Mouse (Mus musculus): ENCODE measurements around the gene Gmds. TPM values are rescaled to one million over a fixed set of nuclear protein-coding genes. Genes with fewer than 3 reads are reported as not detected.

Gmds gene
- polyA plus RNA-seq, 1 experiment = 5.2 TPM

GRCm38 (mm10) chr13:32026226-32026975 lies 312.1 kb downstream of the Gmds start:
- no peak overlapping the region for H3K27ac ChIP-seq (ENCODE audit: control insufficient read depth, insufficient read depth, low read depth, low read length)
- no peaks in the 10 kb centered on the region for H3K36me3 ChIP-seq (ENCODE audit: control insufficient read depth, insufficient read depth, low read length)
- H3K4me1 ChIP-seq (ENCODE audit: control insufficient read depth, insufficient read depth, low read length) = no peaks in the 10 kb centered on the region
- no peak overlapping the region for H3K4me3 ChIP-seq (ENCODE audit: control insufficient read depth, low read depth, low read length)
- no peak for TF ChIP-seq CTCF (IDR thresholded peaks at IDR 0.05; ENCODE audit: control insufficient read depth, insufficient read depth, insufficient replicate concordance, low read depth, low read length)
- no peak for TF ChIP-seq POLR2A (IDR thresholded peaks at IDR 0.05; ENCODE audit: control insufficient read depth, low read depth, low read length)
- H3K27me3 ChIP-seq (ENCODE audit: control insufficient read depth, insufficient read depth, low read length) = no peaks in the 10 kb centered on the region

GRCm38 (mm10) chr13:32024822-32025221 lies 313.7 kb downstream of the Gmds start:
- H3K36me3 ChIP-seq (ENCODE audit: control insufficient read depth, insufficient read depth, low read length) = no peaks in the 10 kb centered on the region
- no peak overlapping the region for H3K4me3 ChIP-seq (ENCODE audit: control insufficient read depth, low read depth, low read length)
- no peaks in the 10 kb centered on the region for H3K4me1 ChIP-seq (ENCODE audit: control insufficient read depth, insufficient read depth, low read length)
- no peak overlapping the region for H3K27ac ChIP-seq (ENCODE audit: control insufficient read depth, insufficient read depth, low read depth, low read length)
- TF ChIP-seq CTCF (IDR thresholded peaks at IDR 0.05; ENCODE audit: control insufficient read depth, insufficient read depth, insufficient replicate concordance, low read depth, low read length) (no peak), POLR2A (IDR thresholded peaks at IDR 0.05; ENCODE audit: control insufficient read depth, low read depth, low read length) (no peak)
- no peaks in the 10 kb centered on the region for H3K27me3 ChIP-seq (ENCODE audit: control insufficient read depth, insufficient read depth, low read length)

DNA sequence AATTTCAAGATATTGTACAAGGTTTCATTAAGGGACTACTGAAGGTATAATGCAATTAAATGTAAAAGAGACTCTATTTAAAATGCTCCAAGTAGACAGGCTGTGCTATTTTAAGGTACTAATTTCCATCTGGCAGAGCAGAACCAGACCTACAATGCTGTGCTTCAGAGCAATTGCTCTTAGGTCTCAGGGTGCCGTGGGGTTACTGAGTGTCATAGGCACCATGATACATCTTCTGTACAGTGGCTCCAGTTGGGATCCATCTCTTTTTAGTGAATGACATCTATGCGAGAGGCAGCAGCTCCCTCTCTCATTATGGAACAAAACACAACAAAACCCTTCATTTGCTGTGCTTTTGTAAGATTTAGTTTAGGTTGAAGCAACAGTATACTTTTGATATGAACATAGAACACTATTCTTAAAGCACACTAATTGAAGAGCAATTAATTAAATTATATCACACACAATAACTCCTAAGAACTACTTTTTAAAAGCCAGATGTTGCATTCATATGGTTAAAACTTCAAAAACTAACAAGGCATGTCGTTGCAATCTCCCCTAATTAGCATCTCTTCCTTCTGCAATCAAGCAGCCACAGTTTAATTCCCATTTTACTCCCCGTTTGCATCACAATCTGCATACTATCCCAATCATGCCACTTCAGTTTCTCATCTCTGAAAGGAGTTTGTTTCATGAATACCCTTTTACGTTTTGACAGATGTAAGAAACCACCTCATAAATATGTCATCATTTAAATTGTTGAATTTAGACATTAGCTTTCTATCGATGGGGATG lies 317.9 kb downstream of the Gmds start:
- H3K27me3 ChIP-seq (ENCODE audit: control insufficient read depth, insufficient read depth, low read length) = no peaks in the 10 kb centered on the region
- TF ChIP-seq POLR2A (IDR thresholded peaks at IDR 0.05; ENCODE audit: control insufficient read depth, low read depth, low read length) = no peak
- no peak for TF ChIP-seq CTCF (IDR thresholded peaks at IDR 0.05; ENCODE audit: control insufficient read depth, insufficient read depth, insufficient replicate concordance, low read depth, low read length)
- no peaks in the 10 kb centered on the region for H3K4me1 ChIP-seq (ENCODE audit: control insufficient read depth, insufficient read depth, low read length)
- H3K4me3 ChIP-seq (ENCODE audit: control insufficient read depth, low read depth, low read length) = no peak overlapping the region
- no peak overlapping the region for H3K27ac ChIP-seq (ENCODE audit: control insufficient read depth, insufficient read depth, low read depth, low read length)
- no peaks in the 10 kb centered on the region for H3K36me3 ChIP-seq (ENCODE audit: control insufficient read depth, insufficient read depth, low read length)

DNA sequence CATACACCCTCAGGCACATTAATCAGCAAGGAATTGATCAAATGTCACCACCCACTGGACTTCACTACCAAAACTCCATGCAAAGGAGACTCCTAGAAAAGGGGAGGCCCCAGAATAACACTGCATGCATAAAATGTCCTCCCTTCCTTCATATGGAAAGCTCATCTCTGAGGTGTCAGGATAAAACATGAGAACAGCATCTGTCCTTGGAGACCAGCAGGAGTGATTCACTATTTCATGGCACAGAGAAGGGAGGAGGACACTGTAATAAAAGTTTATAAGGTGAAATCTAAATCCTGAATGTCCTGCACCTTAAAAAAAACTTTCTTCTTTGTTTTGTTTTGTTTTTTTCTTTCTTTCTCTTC lies 319.3 kb downstream of the Gmds start:
- TF ChIP-seq CTCF (IDR thresholded peaks at IDR 0.05; ENCODE audit: control insufficient read depth, insufficient read depth, insufficient replicate concordance, low read depth, low read length) (no peak), POLR2A (IDR thresholded peaks at IDR 0.05; ENCODE audit: control insufficient read depth, low read depth, low read length) (no peak)
- H3K27ac ChIP-seq (ENCODE audit: control insufficient read depth, insufficient read depth, low read depth, low read length) = no peak overlapping the region
- H3K36me3 ChIP-seq (ENCODE audit: control insufficient read depth, insufficient read depth, low read length) = no peaks in the 10 kb centered on the region
- no peaks in the 10 kb centered on the region for H3K27me3 ChIP-seq (ENCODE audit: control insufficient read depth, insufficient read depth, low read length)
- no peak overlapping the region for H3K4me3 ChIP-seq (ENCODE audit: control insufficient read depth, low read depth, low read length)
- no peaks in the 10 kb centered on the region for H3K4me1 ChIP-seq (ENCODE audit: control insufficient read depth, insufficient read depth, low read length)

GRCm38 (mm10) chr13:32018518-32019255 lies 319.9 kb downstream of the Gmds start:
- H3K4me1 ChIP-seq (ENCODE audit: control insufficient read depth, insufficient read depth, low read length) = no peaks in the 10 kb centered on the region
- H3K27ac ChIP-seq (ENCODE audit: control insufficient read depth, insufficient read depth, low read depth, low read length) = no peak overlapping the region
- H3K4me3 ChIP-seq (ENCODE audit: control insufficient read depth, low read depth, low read length) = no peak overlapping the region
- no peaks in the 10 kb centered on the region for H3K36me3 ChIP-seq (ENCODE audit: control insufficient read depth, insufficient read depth, low read length)
- no peaks in the 10 kb centered on the region for H3K27me3 ChIP-seq (ENCODE audit: control insufficient read depth, insufficient read depth, low read length)
- TF ChIP-seq POLR2A (IDR thresholded peaks at IDR 0.05; ENCODE audit: control insufficient read depth, low read depth, low read length) (no peak), CTCF (IDR thresholded peaks at IDR 0.05; ENCODE audit: control insufficient read depth, insufficient read depth, insufficient replicate concordance, low read depth, low read length) (no peak)

GRCm38 (mm10) chr13:32008802-32009201 lies 329.7 kb downstream of the Gmds start:
- Histone ChIP-seq H3K27me3 (ENCODE audit: control insufficient read depth, insufficient read depth, low read length) (no peaks in the 10 kb centered on the region), H3K4me3 (ENCODE audit: control insufficient read depth, low read depth, low read length) (no peak overlapping the region), H3K4me1 (ENCODE audit: control insufficient read depth, insufficient read depth, low read length) (no peaks in the 10 kb centered on the region), H3K36me3 (ENCODE audit: control insufficient read depth, insufficient read depth, low read length) (no peaks in the 10 kb centered on the region), H3K27ac (ENCODE audit: control insufficient read depth, insufficient read depth, low read depth, low read length) (no peak overlapping the region)
- TF ChIP-seq CTCF (IDR thresholded peaks at IDR 0.05; ENCODE audit: control insufficient read depth, insufficient read depth, insufficient replicate concordance, low read depth, low read length) = no peak
- TF ChIP-seq POLR2A (IDR thresholded peaks at IDR 0.05; ENCODE audit: control insufficient read depth, low read depth, low read length) = no peak

DNA sequence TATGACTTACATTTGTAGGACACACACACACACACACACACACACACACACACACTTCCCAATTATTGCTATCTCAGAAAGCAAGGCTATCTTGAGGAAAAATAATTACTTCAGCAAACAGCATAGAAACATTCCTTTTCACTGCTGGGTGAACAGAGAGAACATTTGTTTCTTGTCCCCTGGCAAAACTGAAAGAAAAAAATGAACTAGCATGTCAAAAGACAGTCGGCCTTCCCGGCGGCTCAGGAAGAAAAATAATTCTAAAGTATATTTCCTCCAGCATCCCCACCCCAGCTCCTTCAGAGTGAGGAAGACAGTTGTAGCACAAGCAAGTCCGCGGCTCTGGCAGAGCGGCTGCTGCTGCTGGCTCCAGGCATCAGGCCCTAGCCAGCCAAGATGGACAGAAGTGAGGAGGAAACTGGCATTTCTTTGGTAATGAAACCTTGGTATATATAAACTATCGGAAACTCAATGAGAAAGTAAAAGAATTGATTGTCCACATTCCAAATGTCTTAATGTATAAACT lies 330.4 kb downstream of the Gmds start:
- Histone ChIP-seq H3K27me3 (ENCODE audit: control insufficient read depth, insufficient read depth, low read length) (no peaks in the 10 kb centered on the region), H3K4me1 (ENCODE audit: control insufficient read depth, insufficient read depth, low read length) (no peaks in the 10 kb centered on the region), H3K4me3 (ENCODE audit: control insufficient read depth, low read depth, low read length) (no peak overlapping the region), H3K36me3 (ENCODE audit: control insufficient read depth, insufficient read depth, low read length) (no peaks in the 10 kb centered on the region), H3K27ac (ENCODE audit: control insufficient read depth, insufficient read depth, low read depth, low read length) (no peak overlapping the region)
- TF ChIP-seq POLR2A (IDR thresholded peaks at IDR 0.05; ENCODE audit: control insufficient read depth, low read depth, low read length) (no peak), CTCF (IDR thresholded peaks at IDR 0.05; ENCODE audit: control insufficient read depth, insufficient read depth, insufficient replicate concordance, low read depth, low read length) (no peak)

Data from testis, adult 2 months (tissue).